Mouse (Mus musculus) cerebellum, adult 8-10 months (tissue): ENCODE data around the gene Padi1.

Experiments
- DNase-seq: peaks from one replicate; pipeline ENCODE4 v3.0.0; 2022

Padi1 gene

DNA sequence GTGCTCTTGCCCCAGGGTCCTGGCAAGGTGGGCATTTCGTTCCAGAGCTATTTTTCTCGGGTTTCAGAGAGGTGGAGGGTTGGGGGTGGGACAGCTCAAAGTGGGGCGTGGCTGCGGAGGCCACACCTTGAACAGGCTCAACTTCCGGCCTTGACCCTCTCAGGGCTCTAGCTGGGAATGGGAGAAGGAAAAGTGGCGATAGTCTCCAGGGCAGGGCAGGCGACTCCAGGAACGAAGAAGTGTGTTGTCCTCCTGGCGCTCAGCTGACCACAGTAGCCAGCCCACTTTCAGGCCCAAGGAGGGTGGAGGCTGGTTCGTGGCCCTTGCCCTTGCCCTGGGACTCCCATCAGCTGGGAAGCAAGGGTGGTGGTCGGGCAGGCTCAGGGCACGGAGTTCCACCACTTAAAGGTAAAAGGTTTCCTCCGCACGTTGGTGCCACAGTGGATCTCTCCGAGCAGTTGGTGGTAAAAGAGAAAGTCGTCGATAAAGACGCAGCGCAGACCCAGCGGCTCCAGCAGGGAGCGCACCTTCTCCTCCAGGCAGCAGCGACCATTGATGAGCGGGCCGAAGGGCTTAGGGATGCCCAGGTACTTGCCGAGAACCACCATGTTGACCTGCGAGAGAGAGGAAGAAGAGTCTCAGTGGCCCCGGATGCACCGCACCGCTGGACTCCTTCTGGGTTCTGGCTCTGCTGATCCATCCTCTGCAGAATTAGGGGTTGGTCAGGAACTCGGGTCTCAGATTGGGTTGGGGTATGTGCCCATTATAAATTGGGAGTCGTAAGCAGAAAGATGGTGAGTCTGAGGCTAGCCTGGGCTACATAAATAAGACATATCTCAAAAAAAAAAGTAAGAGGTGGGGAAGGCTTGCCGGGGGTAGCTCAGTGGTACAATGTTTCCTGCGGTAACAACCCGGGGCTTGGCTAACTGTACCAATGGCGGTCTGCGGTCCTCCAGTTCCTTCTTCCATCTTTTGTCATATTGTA, 31.0 kb downstream of the Padi1 start:
- no peak for DNase-seq

DNA sequence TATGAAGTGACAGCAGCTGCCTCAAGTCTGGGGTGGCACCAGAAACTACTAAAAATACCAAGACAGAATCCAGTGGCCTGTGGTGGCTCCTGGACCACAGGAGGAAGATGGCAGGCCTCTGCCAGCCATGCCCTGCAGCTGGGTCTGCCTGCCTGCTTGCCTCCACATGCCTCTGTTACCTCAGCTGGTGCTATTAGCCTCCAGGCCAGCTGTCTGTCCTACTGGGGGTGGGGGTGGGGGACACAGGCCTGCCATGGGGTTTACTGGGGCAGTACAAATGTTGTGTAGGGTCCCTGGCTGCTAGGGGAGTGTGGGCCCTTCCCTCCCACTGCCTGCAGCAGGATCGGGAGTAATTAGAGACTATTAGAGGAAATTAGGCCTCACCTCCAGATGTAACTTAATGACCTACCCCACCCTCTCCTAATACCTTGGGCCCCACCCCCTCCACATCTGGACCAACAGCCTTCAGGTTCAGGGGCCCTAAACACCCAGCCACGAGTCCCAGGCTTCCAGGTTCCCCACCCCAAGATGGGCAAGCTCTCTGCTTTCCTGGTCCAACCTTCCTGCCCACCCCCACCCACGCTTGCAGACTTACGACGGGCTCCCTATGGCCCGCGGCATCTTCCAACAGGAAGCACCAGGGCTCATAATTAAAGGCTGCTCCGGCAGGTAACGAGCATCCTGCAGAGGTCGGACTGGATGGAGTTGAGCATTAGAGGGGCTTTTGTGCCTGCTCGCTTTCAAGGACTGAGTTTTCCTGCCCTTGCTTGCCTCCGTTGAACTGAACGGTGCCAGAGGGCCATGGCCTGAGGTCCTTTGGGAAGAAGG, 32.0 kb downstream of the Padi1 start:
- DNase-seq, result no peak

- DNase-seq, result no peak
Measured at GRCm38 (mm10) chr4:140812609-140813008, 33.0 kb downstream of the Padi1 start.

GRCm38 (mm10) chr4:140812191-140812590, 33.4 kb downstream of the Padi1 start:
- DNase-seq, result no peak

DNA sequence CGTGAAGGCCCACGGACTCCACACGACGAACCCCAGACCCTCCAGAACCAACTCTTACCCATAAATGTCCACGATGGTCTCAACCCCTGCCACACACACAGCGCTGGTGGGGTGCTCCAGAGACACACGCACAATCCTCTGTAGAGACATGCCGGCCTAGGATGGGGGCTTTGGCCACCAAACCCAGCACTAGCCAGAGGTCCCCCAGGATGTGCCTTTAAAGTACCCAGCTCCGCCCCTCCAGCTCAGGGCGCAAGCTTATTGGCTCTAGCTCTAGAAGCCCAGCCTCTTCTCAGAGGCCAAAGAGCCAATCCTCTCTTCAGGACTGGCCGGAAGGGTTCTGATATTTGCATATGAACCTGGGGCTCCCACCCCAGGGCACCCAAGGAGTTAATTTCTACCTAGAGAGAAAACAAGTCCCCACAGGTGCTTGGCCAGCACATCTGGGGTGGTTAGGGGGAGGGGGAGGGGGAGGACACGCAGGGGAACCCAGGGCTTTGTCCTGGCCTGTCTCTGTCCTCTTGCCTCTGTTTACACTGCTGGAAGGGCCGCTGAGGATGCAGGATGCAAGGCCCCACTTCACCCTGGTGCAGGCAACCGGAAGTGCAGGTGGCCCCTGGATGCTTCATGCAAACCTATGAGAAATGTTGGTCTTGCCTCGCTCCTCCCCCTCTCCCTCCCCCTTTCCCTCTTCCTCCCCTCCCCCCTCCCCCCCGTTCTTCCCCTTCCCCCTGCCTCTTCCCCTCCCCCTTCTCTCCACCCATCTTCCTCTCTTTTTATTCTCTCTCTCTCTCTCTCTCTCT, 34.9 kb downstream of the Padi1 start, which contains the start of gene Padi3:
TSS of gene Padi3 (minus strand) at position 191 of the 803 bp plus-strand sequence.
- DNase-seq, result no peak

DNA sequence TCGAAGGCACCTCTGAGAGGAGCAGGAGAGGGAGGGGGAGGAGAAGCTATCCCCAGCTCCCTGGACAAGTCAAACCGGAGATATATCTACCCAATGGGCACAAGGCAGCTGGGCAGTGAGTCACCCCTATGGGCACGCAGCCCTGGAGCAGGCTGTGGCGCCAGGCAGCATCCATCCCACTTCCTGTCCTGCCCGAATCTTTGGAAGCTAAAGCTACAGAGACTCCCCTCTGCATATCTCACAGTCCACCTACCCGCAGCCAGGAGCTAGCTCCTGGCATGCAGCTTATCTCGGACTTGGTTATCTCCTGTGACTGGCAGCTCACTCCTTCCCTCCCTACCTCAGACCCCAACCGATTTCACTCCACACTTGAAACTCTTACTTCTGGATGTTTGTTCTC, 36.5 kb downstream of the Padi1 start:
- DNase-seq, result no peak

DNA sequence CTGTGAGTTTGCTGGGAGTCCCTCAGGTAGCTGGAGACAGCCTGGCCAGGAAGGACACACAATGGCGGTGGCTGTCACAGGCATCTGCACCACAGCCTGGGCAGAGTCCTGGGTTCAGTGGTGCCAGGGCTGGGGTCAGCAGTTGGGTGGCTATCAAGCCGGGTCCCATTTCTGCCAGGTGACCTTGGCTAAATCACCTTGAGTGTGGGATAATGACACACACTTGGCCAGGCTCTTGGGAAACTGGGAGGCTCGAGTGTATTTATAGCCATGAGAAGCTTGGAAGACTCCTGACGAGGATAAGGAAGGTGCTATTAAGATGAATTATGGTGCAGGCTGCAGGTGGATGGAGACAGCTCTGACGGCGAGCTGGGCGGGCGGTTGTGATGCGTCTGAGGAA, 41.0 kb downstream of the Padi1 start:
- no peak for DNase-seq

DNA sequence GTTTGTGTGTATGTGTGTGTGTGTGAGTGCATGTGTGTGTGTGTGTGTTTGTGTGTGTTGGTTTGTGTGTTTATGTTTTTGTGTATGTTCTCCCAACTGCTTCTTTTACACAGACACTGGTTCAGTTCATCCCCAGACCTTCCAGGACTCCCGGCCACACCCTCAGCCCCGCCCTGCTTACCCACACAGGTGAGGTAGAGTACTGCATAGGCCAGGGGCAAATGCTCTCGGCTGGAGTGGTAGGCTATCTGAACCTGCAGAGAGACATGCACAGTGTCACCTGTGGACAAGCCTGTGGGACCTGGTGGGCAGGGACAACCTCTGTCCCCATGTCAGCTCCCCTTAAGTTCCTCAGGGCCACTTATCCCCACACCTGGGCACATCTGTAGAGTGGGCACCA, 44.2 kb downstream of the Padi1 start:
- DNase-seq, result no peak

- no peak for DNase-seq
Measured at GRCm38 (mm10) chr4:140796786-140797185, 48.8 kb downstream of the Padi1 start.

DNA sequence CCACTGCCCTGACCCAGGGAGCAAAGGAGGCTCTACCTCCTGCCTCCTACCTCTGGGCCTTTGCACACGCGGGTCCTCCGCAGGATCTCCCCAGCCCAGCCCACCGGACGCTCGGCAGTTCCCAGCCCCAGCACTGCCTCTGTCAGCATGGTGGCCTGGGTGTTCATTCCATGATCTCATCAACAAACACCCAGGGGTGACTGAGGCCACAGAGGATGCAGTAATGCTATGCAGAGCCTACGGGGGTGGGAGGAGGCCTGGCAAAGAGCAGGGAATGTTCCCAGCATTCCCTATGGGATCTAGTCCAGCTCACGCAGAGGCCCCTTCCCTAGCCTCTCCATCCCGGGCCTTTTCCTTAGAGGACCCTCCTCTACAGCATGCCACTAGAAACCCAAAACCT, 50.9 kb downstream of the Padi1 start:
- DNase-seq, result no peak

DNA sequence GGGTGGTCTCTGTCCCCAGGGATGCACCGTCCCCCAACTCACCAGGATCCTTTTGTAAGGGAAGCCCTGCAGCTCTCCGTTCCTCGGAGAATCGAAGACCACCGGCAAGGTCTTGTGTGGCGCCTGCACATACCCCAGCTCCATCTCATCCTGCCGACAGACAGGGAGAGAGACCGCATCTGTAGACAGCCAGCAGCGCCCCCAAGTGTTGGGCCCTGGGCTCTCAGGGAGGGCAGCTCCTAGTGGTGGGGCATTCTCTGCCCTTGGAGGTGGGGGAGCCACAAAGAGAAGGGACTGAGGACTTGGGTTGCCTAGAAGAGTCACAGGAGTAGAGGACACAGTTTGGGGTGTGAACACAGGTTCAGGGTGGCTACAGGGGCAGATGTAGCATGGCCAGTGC, 51.8 kb downstream of the Padi1 start:
- no peak for DNase-seq

DNA sequence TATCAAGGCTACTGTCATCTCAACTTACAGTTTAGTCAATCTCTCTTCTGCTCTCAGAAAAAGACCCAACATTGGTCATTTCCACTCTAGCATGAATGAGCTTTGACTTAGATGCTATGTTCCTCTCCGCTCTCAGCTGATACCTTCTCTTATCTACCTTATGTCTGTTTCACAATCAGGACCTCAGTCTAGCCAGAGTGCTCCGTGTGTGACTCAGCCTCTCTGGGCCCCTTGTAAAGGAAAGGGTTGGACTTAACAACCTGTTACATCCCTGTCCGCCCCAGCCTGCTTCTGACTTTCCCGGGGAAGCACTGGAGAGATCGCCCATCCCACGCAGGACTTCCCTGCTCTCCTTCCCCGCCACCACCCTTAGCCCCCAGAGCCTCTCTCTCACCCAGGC, 53.0 kb downstream of the Padi1 start:
- DNase-seq, result no peak

GRCm38 (mm10) chr4:140791071-140791470, 54.5 kb downstream of the Padi1 start:
- DNase-seq, result no peak

GRCm38 (mm10) chr4:140789983-140790382, 55.6 kb downstream of the Padi1 start:
- no peak for DNase-seq

DNA sequence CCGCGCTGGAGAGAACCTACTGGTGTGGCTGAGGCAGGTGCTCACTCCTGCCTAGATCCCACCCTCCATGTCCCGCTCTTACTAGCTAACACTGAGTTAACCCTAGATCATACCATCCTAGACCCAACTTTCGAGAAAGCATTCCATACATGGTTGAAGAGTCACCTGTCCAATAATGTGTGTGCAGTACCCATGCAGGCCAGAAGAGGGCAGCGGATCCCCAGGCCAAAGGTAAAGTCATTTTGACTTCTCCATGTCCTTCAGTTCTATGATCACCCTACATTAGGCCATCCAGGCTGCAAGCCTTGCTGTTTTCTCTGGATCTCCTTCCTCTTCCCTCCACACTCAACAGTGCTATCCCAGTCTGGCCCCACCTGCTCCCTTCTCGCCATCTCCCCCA, 56.6 kb downstream of the Padi1 start:
- DNase-seq, result peak; percentile 28

GRCm38 (mm10) chr4:140788264-140788663, 57.3 kb downstream of the Padi1 start:
- DNase-seq, result no peak

DNA sequence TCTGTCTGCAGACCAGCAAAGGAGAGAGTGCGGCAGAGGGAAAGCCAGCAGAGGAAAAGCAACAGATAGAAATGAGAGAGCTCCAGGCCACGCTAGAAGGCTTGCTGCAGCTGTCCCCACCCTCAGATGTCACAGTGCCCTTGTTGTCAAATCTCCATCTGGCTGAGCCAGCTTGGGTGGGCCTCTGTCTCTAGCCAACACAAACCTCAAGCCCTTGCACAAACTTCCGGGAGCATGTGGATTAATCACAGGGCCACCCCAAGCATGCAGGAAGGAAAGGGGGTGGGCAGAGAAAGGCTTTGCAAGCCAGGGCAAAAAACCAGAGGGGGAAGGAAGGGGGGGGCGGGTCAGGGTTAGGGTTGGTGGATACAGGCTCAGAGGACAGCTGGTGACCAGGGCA, 58.2 kb downstream of the Padi1 start:
- DNase-seq, result no peak

GRCm38 (mm10) chr4:140785217-140785616, 60.4 kb downstream of the Padi1 start:
- DNase-seq, result no peak

- DNase-seq, result no peak
Measured at GRCm38 (mm10) chr4:140784292-140784945, 61.2 kb downstream of the Padi1 start.

- DNase-seq, result no peak
Measured at GRCm38 (mm10) chr4:140782821-140783220, 62.8 kb downstream of the Padi1 start.

- DNase-seq, result no peak
Measured at GRCm38 (mm10) chr4:140780507-140780906, 65.1 kb downstream of the Padi1 start.

DNA sequence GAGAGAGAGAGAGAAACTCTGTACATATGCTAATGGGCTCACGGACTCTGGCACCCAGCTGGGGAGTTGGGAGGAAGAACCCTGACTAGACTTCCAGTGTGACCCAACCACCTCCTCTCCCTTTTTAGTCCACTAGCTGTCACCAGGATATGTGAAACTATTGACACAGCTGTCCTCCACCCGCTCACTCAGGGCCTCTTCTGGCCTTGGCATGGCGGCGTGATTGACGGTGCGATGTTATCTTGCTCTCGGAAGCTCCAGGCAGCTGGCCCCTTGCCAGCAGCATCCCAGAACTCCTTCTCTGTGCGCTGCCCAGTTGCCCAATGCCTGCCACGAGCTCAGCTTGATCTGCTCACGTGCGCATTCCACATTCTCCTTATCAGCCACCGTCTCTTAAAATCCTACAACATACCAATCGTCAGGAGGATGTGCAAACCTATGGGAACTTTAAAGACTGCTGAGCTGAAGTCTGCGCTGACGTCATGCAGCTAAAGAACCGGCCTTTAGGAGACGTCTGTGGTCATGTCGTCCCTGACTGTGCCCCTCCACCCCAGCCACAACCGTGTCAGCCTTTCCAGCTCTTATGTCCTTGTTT, 65.7 kb downstream of the Padi1 start:
- DNase-seq, result no peak
